Mouse (Mus musculus) MEL (cell line): Measurements from ENCODE around the gene Gng7. TPM values are rescaled to one million over a fixed set of nuclear protein-coding genes. Genes with fewer than 3 reads are reported as not detected.

ENCODE experiments used
- DNase-seq: peaks from one replicate; pipeline ENCODE4 v3.0.0; 2011; ENCODE audit warnings: low read depth, low spot score
- H3K27ac ChIP-seq: 2 replicates; pipeline ENCODE4 v1.5.1; 2012; ENCODE audit warnings: low read depth, mild to moderate bottlenecking, control low read depth, low read length, moderate library complexity; ENCODE audit not compliant: control insufficient read depth
- H3K27me3 ChIP-seq, 2 experiments: fragments of 150-350 bp in 1 of 2; sonication (generic) in 1 of 2; 2 replicates each; pipeline ENCODE4 v1.6.1; 2012; ENCODE audit warnings: low read length in 2 of 2, mild to moderate bottlenecking in 2 of 2, improper control_type of control experiment in 1 of 2, moderate library complexity in 1 of 2; ENCODE audit not compliant: insufficient read depth in 2 of 2, control insufficient read depth in 1 of 2
- H3K36me3 ChIP-seq, 2 experiments: 2 replicates each; pipeline ENCODE4 v1.6.1; 2012 to 2014; ENCODE audit warnings: low read length in 2 of 2, improper control_type of control experiment in 1 of 2, inconsistent platforms in 1 of 2, mild to moderate bottlenecking in 1 of 2; ENCODE audit not compliant: insufficient read depth in 2 of 2, control insufficient read depth in 1 of 2
- H3K4me1 ChIP-seq, 2 experiments: fragments of 150-350 bp in 1 of 2; sonication (generic) in 1 of 2; 2 replicates each; pipeline ENCODE4 v1.6.1; 2012; ENCODE audit warnings: low read length in 2 of 2, improper control_type of control experiment in 1 of 2, mild to moderate bottlenecking in 1 of 2; ENCODE audit not compliant: insufficient read depth in 2 of 2, control insufficient read depth in 1 of 2
- H3K4me3 ChIP-seq, 2 experiments: fragments of 150-350 bp in 1 of 2; sonication (generic) in 1 of 2; 2 replicates each; pipeline ENCODE4 v1.5.1; 2012; ENCODE audit warnings: low read depth in 2 of 2, low read length in 2 of 2, mild to moderate bottlenecking in 2 of 2, moderate library complexity in 2 of 2, control low read depth in 1 of 2, improper control_type of control experiment in 1 of 2; ENCODE audit not compliant: control insufficient read depth in 1 of 2, insufficient read depth in 1 of 2
- H3K79me2 ChIP-seq: 2 replicates; pipeline ENCODE4 v1.6.1; 2012; ENCODE audit warnings: mild to moderate bottlenecking, low read length, moderate library complexity; ENCODE audit not compliant: control insufficient read depth, poor library complexity, insufficient read depth
- H3K9ac ChIP-seq: 2 replicates; pipeline ENCODE4 v1.6.1; 2012; ENCODE audit warnings: low read depth, mild to moderate bottlenecking, control low read depth, low read length, moderate library complexity; ENCODE audit not compliant: control insufficient read depth, poor library complexity, severe bottlenecking
- H3K9me3 ChIP-seq: fragments of 150-350 bp; sonication (generic); replicated peaks from 2 replicates; pipeline ENCODE4 v1.6.1; 2012; ENCODE audit warnings: mild to moderate bottlenecking, low read length, improper control_type of control experiment, moderate library complexity; ENCODE audit not compliant: insufficient read depth
- BHLHE40 ChIP-seq: IDR thresholded peaks from 2 replicates; pipeline ENCODE4 v1.6.1; 2012; ENCODE audit warnings: low read depth, mild to moderate bottlenecking, inconsistent platforms, low read length, improper control_type of control experiment, borderline replicate concordance
- CTCF ChIP-seq, 3 experiments: IDR thresholded peaks in 2 of 3; conservative IDR thresholded peaks in 1 of 3; 2 replicates each; pipeline ENCODE4 v1.5.1; 2011 to 2012; ENCODE audit warnings: low read length in 3 of 3, low read depth in 2 of 3, mild to moderate bottlenecking in 2 of 3, improper control_type of control experiment in 1 of 3, inconsistent platforms in 1 of 3, mixed read lengths in 1 of 3, moderate library complexity in 1 of 3; ENCODE audit not compliant: control insufficient read depth in 1 of 3, insufficient read depth in 1 of 3, poor library complexity in 1 of 3, severe bottlenecking in 1 of 3
- JUND ChIP-seq: IDR thresholded peaks from 2 replicates; pipeline ENCODE4 v1.6.1; 2011; ENCODE audit warnings: low read depth, mild to moderate bottlenecking, improper control_type of control experiment, low read length
- KAT2A ChIP-seq: conservative IDR thresholded peaks from 2 replicates; pipeline ENCODE4 v1.6.1; 2012; ENCODE audit warnings: low read depth, low read length, improper control_type of control experiment, inconsistent platforms
- MAFK ChIP-seq: IDR thresholded peaks from 2 replicates; pipeline ENCODE4 v1.6.1; 2011; ENCODE audit warnings: low read depth, mild to moderate bottlenecking, low read length, improper control_type of control experiment, borderline replicate concordance
- MAZ ChIP-seq: IDR thresholded peaks from 2 replicates; pipeline ENCODE4 v1.6.1; 2012; ENCODE audit warnings: low read depth, mild to moderate bottlenecking, inconsistent platforms, low read length, improper control_type of control experiment
- MEF2A ChIP-seq: IDR thresholded peaks from 2 replicates; pipeline ENCODE4 v1.6.1; 2014; ENCODE audit warnings: low read depth, mild to moderate bottlenecking, inconsistent platforms, low read length, improper control_type of control experiment; ENCODE audit not compliant: poor library complexity, insufficient replicate concordance, severe bottlenecking; ENCODE audit errors: extremely low read depth
- MXI1 ChIP-seq: IDR thresholded peaks from 2 replicates; pipeline ENCODE4 v1.6.1; 2011; ENCODE audit warnings: mild to moderate bottlenecking, low read depth, low read length, improper control_type of control experiment
- MYB ChIP-seq: IDR thresholded peaks from 2 replicates; pipeline ENCODE4 v1.6.1; 2011; ENCODE audit warnings: mild to moderate bottlenecking, low read depth, low read length, improper control_type of control experiment
- NRF1 ChIP-seq: IDR thresholded peaks from 2 replicates; pipeline ENCODE4 v1.6.1; 2014; ENCODE audit warnings: low read depth, mild to moderate bottlenecking, inconsistent platforms, low read length, improper control_type of control experiment, moderate library complexity; ENCODE audit not compliant: poor library complexity, insufficient read depth, severe bottlenecking
- POLR2AphosphoS5 ChIP-seq: IDR thresholded peaks from 2 replicates; pipeline ENCODE4 v1.6.1; 2012; ENCODE audit warnings: low read depth, borderline replicate concordance, mild to moderate bottlenecking, inconsistent platforms, low read length, moderate library complexity, mixed read lengths
- RAD21 ChIP-seq: IDR thresholded peaks from 2 replicates; pipeline ENCODE4 v1.6.1; 2011; ENCODE audit warnings: mild to moderate bottlenecking, low read depth, low read length, improper control_type of control experiment
- SMC3 ChIP-seq: IDR thresholded peaks from 2 replicates; pipeline ENCODE4 v1.6.1; 2011; ENCODE audit warnings: low read depth, low read length, improper control_type of control experiment
- UBTF ChIP-seq: IDR thresholded peaks from 2 replicates; pipeline ENCODE4 v1.6.1; 2012; ENCODE audit warnings: low read depth, mild to moderate bottlenecking, inconsistent platforms, low read length, improper control_type of control experiment, moderate library complexity, borderline replicate concordance; ENCODE audit not compliant: insufficient read depth
- ZC3H11A ChIP-seq: IDR thresholded peaks from 2 replicates; pipeline ENCODE4 v1.6.1; 2012; ENCODE audit warnings: low read depth, mild to moderate bottlenecking, inconsistent platforms, low read length, improper control_type of control experiment
- ZNF384 ChIP-seq: IDR thresholded peaks from 2 replicates; pipeline ENCODE4 v1.6.1; 2012; ENCODE audit warnings: low read depth, mild to moderate bottlenecking, inconsistent platforms, low read length, improper control_type of control experiment
- polyA plus RNA-seq, 2 experiments: library from polyadenylated mRNA; stranded (reverse) in 1 of 2; unstranded in 1 of 2; fragments of >175 nt in 1 of 2; fragments of >200 nt in 1 of 2; gene quantifications; 2 replicates each; pipeline versions ENCODE4 v1.2.1 to v1.2.4; 2012; ENCODE audit warnings: low replicate concordance in 2 of 2, low read depth in 1 of 2; ENCODE audit not compliant: insufficient read length in 2 of 2, insufficient read depth in 1 of 2, missing spikeins in 1 of 2
- total RNA-seq: library from RNA; depleted of rRNA; stranded (reverse); fragments of 300-350 nt; gene quantifications from 2 replicates; pipeline ENCODE4 v1.2.3, GENCODE M21; 2012

Gng7 gene
- total and polyA plus RNA-seq, 3 experiments: 1.3 to 6.2 TPM; not detected in 1

DNA sequence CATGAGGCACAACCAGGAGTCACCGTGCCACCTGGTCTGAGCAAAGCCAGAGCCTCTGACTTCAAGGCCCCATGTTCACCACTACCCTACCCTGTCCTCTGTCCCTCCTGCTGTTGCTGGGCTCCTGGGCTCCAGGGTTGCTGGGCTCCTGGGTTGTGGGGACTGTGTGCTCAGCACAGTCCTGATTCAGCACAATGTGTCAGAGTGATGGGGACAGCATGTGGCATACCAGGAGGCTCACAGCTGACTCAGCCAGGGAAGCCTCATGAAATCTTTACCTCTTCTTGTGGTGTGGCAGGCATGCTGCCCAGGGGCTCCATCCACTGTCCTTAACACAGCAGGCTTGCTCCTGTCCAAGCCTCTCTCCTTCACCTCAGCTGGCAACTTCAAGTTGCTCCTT lies 22.8 kb downstream of the Gng7 start:
- TF ChIP-seq POLR2AphosphoS5: no peak
- TF ChIP-seq CTCF (IDR thresholded peaks at IDR 0.05 in 2 of 3, conservative IDR thresholded peaks at IDR 0.05 in 1 of 3; ENCODE audit: control insufficient read depth in 1 of 3, insufficient read depth in 1 of 3, low read depth in 2 of 3, low read length in 3 of 3, poor library complexity in 1 of 3, severe bottlenecking in 1 of 3): no peak
- TF ChIP-seq MEF2A: no peak
- TF ChIP-seq BHLHE40: no peak
- no peak for TF ChIP-seq MAFK
- no peak for TF ChIP-seq MAZ
- TF ChIP-seq UBTF: no peak
- no peak for TF ChIP-seq ZNF384
- TF ChIP-seq NRF1: no peak
- TF ChIP-seq MXI1: no peak
- no peak for TF ChIP-seq MYB
- TF ChIP-seq, all 39 proteins: peak for 0
- Histone ChIP-seq H3K4me1 (0 out of 4 replicates have a peak, but pooled peaks cover 0 to 6% of the 10 kb centered on the region in 2 experiments), H3K36me3 (no peaks in the 10 kb centered on the region), H3K4me3 (no peak overlapping the region), H3K27me3 (no peaks in the 10 kb centered on the region), H3K9me3 (no peaks in the 10 kb centered on the region), H3K79me2 (no peaks in the 10 kb centered on the region), H3K9ac (no peak overlapping the region), H3K27ac (no peak overlapping the region)
- no peak for DNase-seq

DNA sequence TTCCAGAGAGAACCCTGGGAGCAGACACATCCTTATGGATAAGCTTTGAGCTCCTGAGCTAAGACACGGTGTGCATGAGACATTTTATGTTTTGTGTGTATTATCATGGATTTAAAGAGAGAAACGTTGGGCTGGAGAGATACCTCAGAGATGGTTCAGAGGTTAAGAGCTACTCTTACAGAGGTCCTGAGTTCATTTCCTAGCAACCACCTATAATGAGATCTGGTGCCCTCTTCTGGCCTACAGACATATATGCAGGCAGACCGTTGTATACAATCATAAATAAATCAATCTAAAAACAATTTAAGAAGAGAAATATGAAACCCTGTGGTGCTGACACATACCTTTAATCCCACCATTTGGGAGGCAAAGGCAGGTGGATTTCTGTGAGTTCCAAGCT lies 23.7 kb downstream of the Gng7 start:
- H3K79me2 ChIP-seq: no peaks in the 10 kb centered on the region
- no peaks in the 10 kb centered on the region for H3K27me3 ChIP-seq
- no peaks in the 10 kb centered on the region for H3K9me3 ChIP-seq
- H3K4me3 ChIP-seq: no peak overlapping the region
- H3K27ac ChIP-seq: no peak overlapping the region
- H3K9ac ChIP-seq: no peak overlapping the region
- TF ChIP-seq ZNF384 (0 out of 2 replicates have a peak, but pooled peaks have one; percentile 39), KAT2A (no peak), UBTF (no peak), ZC3H11A (peak; percentile 52), JUND (no peak), SMC3 (peak; percentile 69), MXI1 (no peak), RAD21 (peak; percentile 72), CTCF (IDR thresholded peaks at IDR 0.05 in 2 of 3, conservative IDR thresholded peaks at IDR 0.05 in 1 of 3; ENCODE audit: control insufficient read depth in 1 of 3, insufficient read depth in 1 of 3, low read depth in 2 of 3, low read length in 3 of 3, poor library complexity in 1 of 3, severe bottlenecking in 1 of 3) (peak; percentile 24 to 75 (median 61); a peak in 4 of 6 replicates)
- no peaks in the 10 kb centered on the region for H3K36me3 ChIP-seq
- DNase-seq: peak; percentile 75
- 0 out of 4 replicates have a peak, but pooled peaks cover 0 to 6% of the 10 kb centered on the region in 2 experiments for H3K4me1 ChIP-seq
